Mouse (Mus musculus) lung, adult 2 months (tissue): ENCODE data around the gene Memo1. TPM values are rescaled to one million over a fixed set of nuclear protein-coding genes. Genes with fewer than 3 reads are reported as not detected.
A peak's percentile ranks its signal among the peaks of the same experiment; 100 is the strongest.
"Not testable (repeated sequence)": the region's sequence is repeated elsewhere in the genome, so short reads cannot be mapped to it uniquely, and the experiment has no call there.

Experiments
- DNase-seq: peaks from one replicate; pipeline ENCODE4 v3.0.0; 2022
- H3K4me1 ChIP-seq: fragments of 200-500 bp; 2 replicates; pipeline ENCODE4 v1.6.1; 2011; ENCODE audit warnings: low read length; ENCODE audit not compliant: control insufficient read depth, insufficient read depth
- H3K4me3 ChIP-seq: fragments of 200-500 bp; replicated peaks from 2 replicates; pipeline ENCODE3; 2011; ENCODE audit warnings: low read depth, mild to moderate bottlenecking, control low read depth, low read length; ENCODE audit errors: extremely low read depth
- CTCF ChIP-seq: fragments of 200-500 bp; IDR thresholded peaks from 2 replicates; pipeline ENCODE4 v1.5.1; 2011; ENCODE audit warnings: mild to moderate bottlenecking, low read length, control low read depth; ENCODE audit not compliant: insufficient read depth
- POLR2A ChIP-seq: fragments of 200-500 bp; IDR thresholded peaks from 2 replicates; pipeline ENCODE4 v1.6.1; 2011; ENCODE audit warnings: low read depth, mild to moderate bottlenecking, control low read depth, low read length, borderline replicate concordance; ENCODE audit errors: extremely low read depth
- WGBS: fragments of 180-500 bp; shearing (Covaris S2); methylation state at CpG from one replicate; pipeline ENCODE4 v1.1.7; 2018; 5-methylcytosine and 5-hydroxymethylcytosine counted together
- polyA plus RNA-seq: library from polyadenylated mRNA; depleted of rRNA; stranded (reverse); fragments of >200 nt; gene quantifications from 2 replicates; pipeline ENCODE4 v1.2.3, GENCODE M21; 2012

Gene Memo1
- polyA plus RNA-seq, 1 experiment = 23.3 TPM

DNA sequence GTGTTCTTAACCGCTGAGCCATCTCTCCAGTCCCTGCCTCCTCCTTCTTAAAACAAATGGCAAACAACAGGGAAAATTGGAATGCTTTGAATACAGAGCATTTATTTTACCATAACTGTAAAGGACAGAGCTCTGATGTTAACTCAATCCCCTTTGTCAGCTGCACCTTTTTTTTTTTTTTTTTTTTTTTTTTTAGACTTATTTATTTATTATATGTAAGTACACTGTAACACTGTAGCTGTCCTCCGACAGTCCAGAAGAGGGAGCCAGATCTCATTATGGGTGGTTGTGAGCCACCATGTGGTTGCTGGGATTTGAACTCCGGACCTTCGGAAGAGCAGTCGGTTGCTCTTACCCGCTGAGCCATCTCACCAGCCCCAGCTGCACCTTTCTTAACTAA, 23.4 kb upstream of the Memo1 start:
- peaks cover 2% of the 10 kb centered on the region; the same call in 1 of the 2 replicates for H3K4me1 ChIP-seq
- 94% methylated on average over 6 of the region's 6 CpGs for WGBS
- H3K4me3 ChIP-seq = no peak overlapping the region
- TF ChIP-seq POLR2A = no peak
- TF ChIP-seq CTCF = no peak
- DNase-seq = no peak

DNA sequence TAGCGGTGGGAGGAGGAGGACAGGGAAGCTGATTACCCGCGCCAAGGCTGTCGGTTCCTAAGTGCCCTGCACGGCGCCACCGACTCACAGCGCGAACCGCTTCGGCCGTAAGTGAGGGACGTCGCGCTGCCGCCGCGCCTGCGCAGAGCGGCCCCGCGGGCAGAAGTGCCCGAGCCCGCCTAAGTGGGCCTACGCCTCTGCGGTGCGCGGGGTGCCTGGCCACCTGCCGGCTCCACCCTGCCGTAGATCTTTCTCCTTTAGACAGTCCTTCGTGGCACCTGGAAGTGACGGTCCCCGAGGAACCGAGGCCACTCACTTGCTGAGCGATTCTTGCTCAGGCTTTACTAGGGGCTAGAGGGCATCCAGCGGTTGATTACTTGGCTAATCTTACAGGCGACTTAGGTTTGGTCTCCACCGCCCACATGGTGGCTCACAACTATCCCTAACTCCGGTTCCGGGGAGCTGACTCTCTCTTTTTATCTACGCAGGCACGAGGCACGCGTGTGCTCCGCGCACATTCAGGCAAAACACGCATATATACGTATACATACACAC, 21.1 kb upstream of the Memo1 start:
- DNase-seq = peak; percentile 89

DNA sequence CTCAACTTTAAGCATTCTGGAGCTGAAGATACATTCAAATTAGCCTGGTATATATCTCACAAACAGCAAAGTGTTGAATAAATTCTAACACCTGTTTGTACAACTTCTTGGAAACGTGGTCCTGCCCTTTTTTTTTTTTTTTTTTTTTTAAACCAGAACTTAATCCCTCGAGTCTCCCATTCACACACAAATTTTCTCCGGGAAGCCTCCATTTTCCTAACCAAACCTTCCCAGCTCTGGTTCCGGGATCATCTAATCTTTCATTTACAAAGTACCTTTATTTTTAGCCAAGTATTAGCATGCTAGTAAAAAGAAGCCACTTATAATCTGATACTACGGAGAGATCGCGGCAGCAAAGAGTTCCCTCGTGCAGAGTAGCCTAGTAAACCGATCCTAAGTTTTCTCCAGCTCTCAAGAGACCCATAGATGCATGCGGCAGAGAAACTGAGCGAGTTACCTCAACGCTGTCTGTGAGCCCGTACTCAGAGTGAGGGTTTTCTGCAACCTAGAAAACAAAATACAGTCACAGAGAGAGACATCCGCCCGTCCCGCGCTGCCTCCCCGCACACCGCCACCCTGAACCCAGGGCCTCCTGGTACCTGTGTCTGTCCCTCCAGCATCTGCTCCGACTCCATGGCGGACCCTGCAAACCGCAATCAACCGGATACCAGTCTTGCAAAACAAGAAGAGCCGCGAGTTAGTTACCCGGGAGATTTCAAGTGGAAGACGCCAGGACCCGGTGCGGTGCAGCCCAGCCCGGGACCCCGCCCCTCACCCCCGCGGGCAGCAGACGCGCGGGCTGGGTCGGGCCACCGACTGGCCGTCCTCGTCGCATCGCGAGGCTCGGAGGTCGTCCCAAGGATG, 20.4 kb upstream of the Memo1 start:
- TF ChIP-seq CTCF (no peak), POLR2A (no peak)

More for the DNA sequence above, 21.1 kb upstream of the Memo1 start:
- Histone ChIP-seq H3K4me1 (peaks cover 2% of the 10 kb centered on the region; the same call in 1 of the 2 replicates), H3K4me3 (peak overlapping the region; percentile 88)
- under 1% methylated on average over 48 of the region's 48 CpGs for WGBS
- TF ChIP-seq POLR2A = peak; percentile 87
- TF ChIP-seq CTCF = no peak

DNA sequence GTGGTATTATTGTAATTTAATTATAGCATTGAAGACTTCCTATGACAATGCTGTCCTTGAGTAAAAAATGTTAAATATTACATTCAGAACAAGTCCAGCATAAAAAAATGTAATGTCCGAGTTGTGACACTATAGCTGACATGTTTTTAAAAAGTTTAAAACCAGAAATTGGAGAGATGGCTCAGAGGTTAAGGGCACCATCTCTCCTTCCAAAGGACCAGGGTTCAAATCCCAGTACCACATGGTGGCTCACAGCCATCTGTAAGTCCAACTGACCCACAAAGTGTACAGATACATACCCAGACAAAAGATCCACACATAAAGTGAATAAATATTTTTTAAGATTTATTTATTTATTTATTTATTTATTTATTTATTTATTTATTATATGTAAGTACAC, 10.7 kb upstream of the Memo1 start:
- no peaks in the 10 kb centered on the region for H3K4me1 ChIP-seq
- WGBS = 90% methylated on average over 1 of the region's 1 CpGs
- DNase-seq = no peak

More for the DNA sequence above, 20.4 kb upstream of the Memo1 start:
- Histone ChIP-seq H3K4me1 (peaks cover 2% of the 10 kb centered on the region; the same call in 1 of the 2 replicates), H3K4me3 (peak overlapping the region; percentile 88)
- DNase-seq = no peak
- under 1% methylated on average over 45 of the region's 45 CpGs for WGBS

DNA sequence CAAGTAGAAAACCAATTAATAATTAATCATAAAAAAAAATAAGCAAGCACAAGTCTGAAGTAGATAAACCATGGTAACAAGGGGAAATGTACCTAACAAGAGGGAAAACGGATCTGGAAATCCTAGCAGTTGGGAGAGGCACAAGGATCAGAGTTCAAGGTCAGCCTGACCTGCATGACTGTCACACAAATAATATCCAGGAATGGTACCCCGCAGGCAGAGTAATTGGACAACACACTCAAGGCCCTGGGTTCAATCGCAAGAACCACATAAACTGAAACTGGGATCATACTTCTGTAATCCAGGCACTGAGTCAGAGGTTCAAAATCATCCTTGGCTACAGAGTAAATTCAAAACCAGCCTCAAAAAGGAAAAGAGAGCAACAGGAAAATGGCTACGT, 10.3 kb upstream of the Memo1 start:
- WGBS = 89% methylated on average over 4 of the region's 4 CpGs
- DNase-seq = no peak
- TF ChIP-seq POLR2A (no peak), CTCF (no peak)
- Histone ChIP-seq H3K4me3 (no peak overlapping the region), H3K4me1 (no peaks in the 10 kb centered on the region)

More for the DNA sequence above, 10.7 kb upstream of the Memo1 start:
- TF ChIP-seq POLR2A = no peak
- TF ChIP-seq CTCF = no peak
- no peak overlapping the region for H3K4me3 ChIP-seq

DNA sequence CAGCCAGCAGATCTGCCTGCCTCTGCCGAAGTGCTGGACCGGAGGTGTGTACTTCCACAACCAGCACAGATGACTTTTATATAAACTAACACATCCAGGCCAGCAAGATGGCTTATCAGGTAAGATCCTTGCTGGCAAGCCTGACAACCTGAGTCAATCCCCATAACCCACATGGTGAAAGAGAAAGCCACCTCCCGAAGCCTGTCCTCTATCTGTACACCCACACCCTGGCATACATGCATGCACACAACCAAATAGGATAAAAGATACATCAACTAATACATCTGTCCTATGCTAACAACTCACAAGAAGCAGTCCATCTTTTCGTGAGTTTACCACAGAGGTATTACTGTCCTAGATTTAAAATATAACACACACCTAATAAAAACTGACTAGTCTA, 8.7 kb upstream of the Memo1 start:
- H3K4me3 ChIP-seq = no peak overlapping the region
- DNase-seq = no peak
- whole genome bisulfite sequencing = 88% methylated on average over 4 of the region's 4 CpGs
- TF ChIP-seq POLR2A (no peak), CTCF (no peak)
- H3K4me1 ChIP-seq = no peaks in the 10 kb centered on the region

DNA sequence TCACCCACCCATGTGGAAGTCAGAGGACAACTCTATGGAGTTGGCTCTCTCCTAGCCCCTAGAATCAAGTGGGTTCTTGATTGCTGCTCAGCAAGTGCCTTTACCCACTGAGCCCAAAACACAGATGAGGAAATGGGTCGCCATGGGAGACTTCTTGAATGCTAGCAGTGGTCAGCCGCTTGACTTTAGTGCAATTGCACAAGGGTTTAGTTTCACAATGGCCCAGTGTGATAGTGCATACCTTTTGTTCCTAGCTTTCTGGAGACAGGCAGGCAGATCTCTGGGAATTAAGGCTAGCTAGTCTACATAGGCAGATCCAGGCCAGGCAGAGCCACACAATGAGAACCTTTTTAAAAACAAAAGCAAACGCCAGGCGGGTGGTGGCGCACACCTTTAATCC, 4.8 kb upstream of the Memo1 start:
- TF ChIP-seq CTCF (no peak), POLR2A (no peak)
- no peak for DNase-seq
- 82% methylated on average over 5 of the region's 5 CpGs for WGBS
- Histone ChIP-seq H3K4me3 (no peak overlapping the region), H3K4me1 (0 out of 2 replicates have a peak, but pooled peaks cover 2% of the 10 kb centered on the region)

DNA sequence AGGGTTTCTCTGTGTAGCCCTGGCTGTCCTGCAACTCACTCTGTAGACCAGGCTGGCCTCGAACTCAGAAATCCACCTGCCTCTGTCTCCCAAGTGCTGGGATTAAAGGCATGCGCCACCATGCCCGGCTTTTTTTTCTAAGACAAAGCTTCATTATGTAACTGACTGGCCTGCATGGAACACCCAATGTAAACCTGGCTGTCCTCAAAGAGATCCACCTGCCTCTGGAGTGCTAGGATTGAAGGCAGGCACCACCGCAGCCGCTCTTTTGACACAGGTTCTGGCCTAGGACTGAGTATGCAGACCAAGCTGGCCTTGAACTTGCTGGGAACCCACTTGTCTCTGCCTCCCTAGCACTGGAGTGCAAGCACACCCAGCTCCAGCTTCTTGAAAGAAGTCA, 1.7 kb upstream of the Memo1 start:
- H3K4me3 ChIP-seq, DNase-seq, H3K4me1 ChIP-seq: not testable (repeated sequence)
- 88% methylated on average over 5 of the region's 5 CpGs for WGBS

DNA sequence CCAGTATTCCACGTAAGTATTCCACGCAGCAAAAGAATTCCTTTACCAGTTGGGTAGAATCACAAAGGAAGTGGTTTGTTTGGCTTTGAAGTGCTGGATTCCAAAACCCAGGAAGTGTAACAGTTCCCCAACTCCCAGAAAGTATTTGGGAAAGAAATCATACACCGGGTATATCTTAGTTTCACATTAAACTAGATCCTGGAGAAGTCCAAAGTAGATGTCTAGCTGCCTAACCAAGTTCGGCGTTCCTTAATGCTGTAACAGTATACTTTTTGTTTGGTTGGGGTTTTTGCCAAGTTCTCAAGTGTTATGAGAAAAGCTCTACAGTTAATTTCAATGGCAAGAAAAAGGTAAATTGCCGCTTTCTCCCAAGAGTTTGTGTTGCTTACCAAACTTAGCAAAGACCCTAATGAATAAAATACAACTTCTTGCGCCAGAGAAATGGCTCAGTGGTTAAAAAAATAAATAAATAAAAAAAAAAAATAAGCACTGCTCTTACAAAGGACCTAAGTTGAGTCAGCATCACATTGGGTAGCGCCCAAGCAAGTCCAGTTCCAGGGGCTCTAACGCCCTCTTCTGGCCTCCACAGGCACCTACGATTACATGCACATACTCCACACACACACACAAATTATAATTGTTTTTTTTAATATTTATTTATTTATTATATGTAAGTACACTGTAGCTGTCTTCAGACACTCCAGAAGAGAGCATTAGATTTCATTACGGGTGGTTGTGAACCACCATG, 929 bp upstream of the Memo1 start:
- H3K4me1 ChIP-seq = peaks cover 2% of the 10 kb centered on the region
- no peak for DNase-seq
- WGBS = 31% methylated on average over 11 of the region's 11 CpGs
- peak overlapping the region; percentile 99 for H3K4me3 ChIP-seq
- TF ChIP-seq CTCF = peak; percentile 55
- no peak for TF ChIP-seq POLR2A
